Mouse (Mus musculus): ENCODE results near the gene Serpinb9b. TPM values are rescaled to one million over a fixed set of nuclear protein-coding genes. Genes with fewer than 3 reads are reported as not detected.
"Not testable (repeated sequence)": the region's sequence is repeated elsewhere in the genome, so short reads cannot be mapped to it uniquely, and the experiment has no call there.

Gene Serpinb9b
- polyA plus RNA-seq, 1 experiment = not detected

- TF ChIP-seq TAL1 (IDR thresholded peaks at IDR 0.05; ENCODE audit: low read length) (no peak), GATA1 (IDR thresholded peaks at IDR 0.05; ENCODE audit: low read length) (no peak)
- H3K4me1 ChIP-seq (ENCODE audit: control insufficient read depth) = peaks cover 42% of the 10 kb centered on the region
Observed at GRCm38 (mm10) chr13:33004414-33005105, 22.7 kb upstream of the Serpinb9b start.

DNA sequence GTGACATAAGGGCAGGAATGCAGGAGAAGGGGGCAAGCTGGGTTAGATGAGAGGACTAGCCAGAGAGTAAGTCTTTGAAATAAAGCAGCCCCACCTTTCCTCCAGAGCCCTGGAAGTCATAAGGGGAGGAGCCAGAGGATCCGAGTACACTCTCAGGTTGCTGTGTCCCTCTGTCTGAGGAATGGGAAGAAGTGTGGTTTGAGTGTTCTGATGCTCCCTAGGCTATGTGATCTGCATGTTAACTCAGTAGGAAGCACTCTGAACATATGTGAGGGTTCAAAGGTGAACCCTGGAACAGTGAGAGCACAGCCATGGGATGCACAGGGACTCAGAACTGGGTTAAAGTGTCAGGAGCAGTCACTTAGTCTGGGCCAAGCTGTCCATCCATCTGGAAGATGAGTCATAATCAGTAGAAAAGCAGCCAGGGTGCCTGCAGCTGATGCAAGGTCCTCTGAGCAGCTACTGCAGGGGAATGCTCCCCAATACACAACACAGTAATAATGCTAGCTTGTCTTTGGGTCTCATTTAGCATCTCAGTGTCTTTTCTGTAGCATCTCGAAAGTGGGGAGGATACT is 21.6 kb upstream of the Serpinb9b start:
- Histone ChIP-seq H3K4me3 (replicated peaks) (no peak overlapping the region), H3K36me3 (ENCODE audit: control insufficient read depth) (no peaks in the 10 kb centered on the region)
- TF ChIP-seq TAL1 (IDR thresholded peaks at IDR 0.05; ENCODE audit: low read length) (no peak), GATA1 (IDR thresholded peaks at IDR 0.05; ENCODE audit: low read length) (no peak)

More at GRCm38 (mm10) chr13:33004414-33005105, 22.7 kb upstream of the Serpinb9b start:
- Histone ChIP-seq H3K9me3 (ENCODE audit: control insufficient read depth, low read length) (no peaks in the 10 kb centered on the region), H3K27me3 (ENCODE audit: control insufficient read depth) (no peaks in the 10 kb centered on the region), H3K36me3 (ENCODE audit: control insufficient read depth) (no peaks in the 10 kb centered on the region), H3K4me3 (replicated peaks) (peak overlapping the region; percentile 72)

GRCm38 (mm10) chr13:33006555-33006954 is 20.7 kb upstream of the Serpinb9b start:
- Histone ChIP-seq H3K4me1 (ENCODE audit: control insufficient read depth) (peaks cover 40% of the 10 kb centered on the region), H3K4me3 (replicated peaks) (no peak overlapping the region), H3K9me3 (ENCODE audit: control insufficient read depth, low read length) (no peaks in the 10 kb centered on the region), H3K36me3 (ENCODE audit: control insufficient read depth) (no peaks in the 10 kb centered on the region), H3K27me3 (ENCODE audit: control insufficient read depth) (no peaks in the 10 kb centered on the region)
- TF ChIP-seq TAL1 (IDR thresholded peaks at IDR 0.05; ENCODE audit: low read length) (no peak), GATA1 (IDR thresholded peaks at IDR 0.05; ENCODE audit: low read length) (no peak)

More for the DNA sequence above, 21.6 kb upstream of the Serpinb9b start:
- H3K9me3 ChIP-seq (ENCODE audit: control insufficient read depth, low read length) = no peaks in the 10 kb centered on the region
- H3K4me1 ChIP-seq (ENCODE audit: control insufficient read depth) = peaks cover 42% of the 10 kb centered on the region
- H3K27me3 ChIP-seq (ENCODE audit: control insufficient read depth) = no peaks in the 10 kb centered on the region

DNA sequence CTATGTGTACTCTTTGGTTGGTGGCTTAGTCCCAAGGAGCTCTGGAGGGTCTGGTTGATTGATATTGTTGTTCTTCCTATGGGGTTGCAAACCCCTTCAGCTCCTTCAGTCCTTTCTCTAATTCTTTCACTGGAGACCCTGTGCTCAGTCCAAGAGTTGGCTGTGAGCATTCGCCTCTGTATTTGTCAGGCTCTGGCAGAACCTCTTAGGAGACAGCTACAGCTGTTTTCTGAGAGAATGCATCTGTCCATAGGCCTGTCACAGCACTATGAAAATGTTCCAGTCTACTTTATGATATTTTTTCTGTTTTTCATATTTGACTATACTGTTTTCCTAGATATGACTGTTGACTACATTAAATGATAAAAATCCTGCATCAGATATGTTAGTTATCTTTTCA is 14.8 kb upstream of the Serpinb9b start:
- H3K36me3 ChIP-seq (ENCODE audit: control insufficient read depth) = no peaks in the 10 kb centered on the region
- no peak overlapping the region for H3K4me3 ChIP-seq (replicated peaks)
- no peaks in the 10 kb centered on the region for H3K4me1 ChIP-seq (ENCODE audit: control insufficient read depth)
- no peaks in the 10 kb centered on the region for H3K9me3 ChIP-seq (ENCODE audit: control insufficient read depth, low read length)
- no peak for TF ChIP-seq TAL1 (IDR thresholded peaks at IDR 0.05; ENCODE audit: low read length)
- no peak for TF ChIP-seq GATA1 (IDR thresholded peaks at IDR 0.05; ENCODE audit: low read length)
- H3K27me3 ChIP-seq (ENCODE audit: control insufficient read depth) = no peaks in the 10 kb centered on the region; the same call in 1 of the 2 replicates

- no peak overlapping the region for H3K4me3 ChIP-seq (replicated peaks)
- H3K9me3 ChIP-seq (ENCODE audit: control insufficient read depth, low read length) = no peaks in the 10 kb centered on the region
- H3K4me1 ChIP-seq (ENCODE audit: control insufficient read depth) = no peaks in the 10 kb centered on the region
- TF ChIP-seq TAL1 (IDR thresholded peaks at IDR 0.05; ENCODE audit: low read length) (no peak), GATA1 (IDR thresholded peaks at IDR 0.05; ENCODE audit: low read length) (no peak)
- no peaks in the 10 kb centered on the region for H3K36me3 ChIP-seq (ENCODE audit: control insufficient read depth)
- no peaks in the 10 kb centered on the region; the same call in 1 of the 2 replicates for H3K27me3 ChIP-seq (ENCODE audit: control insufficient read depth)
Observed at GRCm38 (mm10) chr13:33013271-33013670, 13.9 kb upstream of the Serpinb9b start.

- H3K9me3 ChIP-seq (ENCODE audit: control insufficient read depth, low read length) = peaks cover 2% of the 10 kb centered on the region; the same call in 1 of the 2 replicates
- H3K4me1 ChIP-seq (ENCODE audit: control insufficient read depth) = peaks cover 20% of the 10 kb centered on the region
- H3K36me3 ChIP-seq (ENCODE audit: control insufficient read depth) = no peaks in the 10 kb centered on the region
- TF ChIP-seq TAL1 (IDR thresholded peaks at IDR 0.05; ENCODE audit: low read length) (no peak), GATA1 (IDR thresholded peaks at IDR 0.05; ENCODE audit: low read length) (no peak)
- H3K27me3 ChIP-seq (ENCODE audit: control insufficient read depth) = no peaks in the 10 kb centered on the region
- H3K4me3 ChIP-seq (replicated peaks) = no peak overlapping the region
Observed at GRCm38 (mm10) chr13:33022371-33022770, 4.8 kb upstream of the Serpinb9b start.

DNA sequence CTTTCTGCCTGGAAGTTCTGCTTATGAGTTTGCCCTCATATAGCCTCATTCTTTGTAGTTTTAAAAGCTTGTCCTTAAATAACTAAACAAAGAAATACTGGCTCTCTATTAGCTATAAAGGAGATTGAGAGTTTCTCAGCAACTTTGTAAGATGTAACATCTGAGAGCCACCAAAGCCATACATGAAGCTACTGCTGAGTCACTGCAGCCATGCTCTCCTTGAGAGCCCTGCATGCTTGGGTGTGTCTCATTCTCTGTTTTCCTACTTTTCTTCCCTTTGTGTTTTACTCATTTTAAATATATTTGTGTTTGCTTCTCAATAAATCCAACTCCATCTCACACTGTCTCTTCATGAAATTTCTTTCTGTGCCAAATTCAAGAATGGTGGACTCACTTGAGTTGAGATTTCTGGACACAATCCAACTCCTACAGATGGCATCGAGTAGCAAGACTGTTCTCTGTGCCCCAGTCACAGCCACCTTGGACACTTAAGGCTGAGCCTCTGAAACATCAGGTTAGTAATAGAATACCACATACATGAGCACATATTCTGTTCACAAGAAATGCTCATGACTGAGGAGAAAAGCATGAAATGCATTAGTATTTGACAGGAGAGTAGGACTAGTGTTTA is 674 bp upstream of the Serpinb9b start:
- H3K36me3 ChIP-seq (ENCODE audit: control insufficient read depth) = no peaks in the 10 kb centered on the region
- H3K4me3 ChIP-seq (replicated peaks) = no peak overlapping the region
- H3K27me3 ChIP-seq (ENCODE audit: control insufficient read depth) = no peaks in the 10 kb centered on the region
- H3K4me1 ChIP-seq (ENCODE audit: control insufficient read depth) = peaks cover 27% of the 10 kb centered on the region
- H3K9me3 ChIP-seq (ENCODE audit: control insufficient read depth, low read length) = no peaks in the 10 kb centered on the region
- TF ChIP-seq GATA1 (IDR thresholded peaks at IDR 0.05; ENCODE audit: low read length) = no peak
- no peak for TF ChIP-seq TAL1 (IDR thresholded peaks at IDR 0.05; ENCODE audit: low read length)

- Histone ChIP-seq H3K9me3 (ENCODE audit: control insufficient read depth, low read length) (no peaks in the 10 kb centered on the region), H3K4me3 (replicated peaks) (no peak overlapping the region), H3K27me3 (ENCODE audit: control insufficient read depth) (no peaks in the 10 kb centered on the region), H3K4me1 (ENCODE audit: control insufficient read depth) (peaks cover 27% of the 10 kb centered on the region), H3K36me3 (ENCODE audit: control insufficient read depth) (no peaks in the 10 kb centered on the region)
- TF ChIP-seq GATA1 (IDR thresholded peaks at IDR 0.05; ENCODE audit: low read length) (no peak), TAL1 (IDR thresholded peaks at IDR 0.05; ENCODE audit: low read length) (no peak)
Observed at GRCm38 (mm10) chr13:33028146-33028545, 930 bp downstream of the Serpinb9b start.

- no peaks in the 10 kb centered on the region for H3K27me3 ChIP-seq (ENCODE audit: control insufficient read depth)
- peaks cover 27% of the 10 kb centered on the region for H3K4me1 ChIP-seq (ENCODE audit: control insufficient read depth)
- H3K4me3 ChIP-seq (replicated peaks) = no peak overlapping the region
- no peaks in the 10 kb centered on the region for H3K36me3 ChIP-seq (ENCODE audit: control insufficient read depth)
- H3K9me3 ChIP-seq (ENCODE audit: control insufficient read depth, low read length) = no peaks in the 10 kb centered on the region
- TF ChIP-seq GATA1 (IDR thresholded peaks at IDR 0.05; ENCODE audit: low read length) (no peak), TAL1 (IDR thresholded peaks at IDR 0.05; ENCODE audit: low read length) (no peak)
Observed at GRCm38 (mm10) chr13:33028550-33028949, 1.3 kb downstream of the Serpinb9b start.

- H3K4me1 ChIP-seq (ENCODE audit: control insufficient read depth) = peaks cover 27% of the 10 kb centered on the region
- H3K4me3 ChIP-seq (replicated peaks); H3K36me3 ChIP-seq (ENCODE audit: control insufficient read depth); H3K9me3 ChIP-seq (ENCODE audit: control insufficient read depth, low read length); H3K27me3 ChIP-seq (ENCODE audit: control insufficient read depth): not testable (repeated sequence)
Observed at GRCm38 (mm10) chr13:33029478-33029877, 2.3 kb downstream of the Serpinb9b start.

Data from erythroblast, embryonic 14.5 days (primary cell).